Mouse (Mus musculus): Measurements from ENCODE around the gene Commd9. TPM values are rescaled to one million over a fixed set of nuclear protein-coding genes. Genes with fewer than 3 reads are reported as not detected.
A peak's percentile ranks its signal among the peaks of the same experiment; 100 is the strongest.

Commd9 gene
- 99.1 TPM in 2 replicates for polyA plus RNA-seq (2014; fragmentation: Nextera tagmentation; extraction: Ambion mirVana)

DNA sequence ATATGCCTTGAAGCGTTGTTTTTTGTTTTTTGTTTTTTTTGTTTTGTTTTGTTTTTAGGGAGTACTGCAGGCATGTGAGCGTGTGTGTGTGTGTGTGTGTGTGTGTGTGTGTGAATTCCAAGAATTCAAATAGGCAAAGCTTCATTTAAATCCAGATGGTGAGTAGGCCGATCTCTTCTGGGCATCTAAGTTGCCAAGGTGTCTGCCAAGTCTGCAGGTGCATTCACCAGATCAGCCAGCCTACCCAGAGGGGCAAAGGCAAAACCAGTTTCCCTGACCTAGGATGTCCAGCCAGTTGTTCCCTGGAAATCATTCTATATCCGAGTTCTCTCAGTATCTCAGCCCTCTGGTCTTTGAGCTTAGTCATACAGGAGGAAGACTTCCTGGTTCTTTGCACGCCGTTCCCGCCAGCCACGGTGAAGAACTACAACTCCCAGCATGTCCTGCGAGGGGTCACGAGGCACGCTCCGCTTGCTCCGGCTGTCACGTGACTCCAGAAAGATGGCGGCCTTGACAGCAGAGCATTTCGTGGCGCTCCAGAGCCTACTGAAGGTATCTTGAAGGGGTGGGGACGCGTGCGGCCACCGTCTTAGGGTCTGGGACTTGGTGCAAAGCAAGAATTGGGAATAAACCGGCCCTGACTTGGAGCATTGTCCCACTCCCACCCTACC is at the start of gene Commd9:
Commd9 (plus strand) TSS at position 480 of the 671 bp plus-strand sequence.
- 12% methylated on average over 22 of the region's 22 CpGs for WGBS
- H3K4me2 ChIP-seq (replicated peaks) = peak within 1 kb of the TSS; percentile 80
- no peaks in the 10 kb centered on the region; the same call in 1 of the 2 replicates for H3K27me3 ChIP-seq (ENCODE audit: control insufficient read depth, insufficient read depth, low read length)
- no peaks in the 10 kb centered on the region for H3K9me3 ChIP-seq (ENCODE audit: control insufficient read depth, low read length)
- no peaks in the 10 kb centered on the region for H3K36me3 ChIP-seq (replicated peaks; ENCODE audit: control insufficient read depth, insufficient read depth)
- H3K9ac ChIP-seq = peak within 1 kb of the TSS; percentile 86
- peak within 1 kb of the TSS; percentile 78 for H3K27ac ChIP-seq
- peaks cover 9% of the 10 kb centered on the region for H3K4me1 ChIP-seq (replicated peaks; ENCODE audit: control insufficient read depth, insufficient read depth, low read length)
- DNase-seq (ENCODE audit: low spot score) (peak; percentile 93), ATAC-seq (ENCODE audit: low FRiP score) (peak; percentile 96)
- peak within 1 kb of the TSS; percentile 77 for H3K4me3 ChIP-seq (replicated peaks; ENCODE audit: low read length)

DNA sequence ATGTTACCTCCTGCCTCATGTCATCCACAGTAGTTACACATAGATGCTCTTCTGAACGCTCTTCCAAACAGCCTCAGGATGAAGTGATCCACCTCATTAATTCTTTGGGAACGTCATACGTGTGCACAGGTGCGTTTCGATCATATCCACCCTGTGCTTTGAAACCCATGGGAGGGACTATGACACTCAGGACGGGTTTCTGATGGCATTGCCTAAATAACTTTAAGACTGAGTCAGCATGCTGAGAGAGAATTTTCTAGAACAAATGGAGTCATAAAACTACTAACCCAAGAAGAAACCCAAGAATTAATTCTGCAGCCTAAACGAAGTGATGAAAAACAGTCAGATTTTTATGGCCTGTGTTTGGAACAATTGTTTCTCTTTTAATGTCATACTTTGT is 43.3 kb upstream of the Commd9 start:
- H3K27me3 ChIP-seq (ENCODE audit: control insufficient read depth, insufficient read depth, low read length) = no peaks in the 10 kb centered on the region
- H3K4me1 ChIP-seq (replicated peaks; ENCODE audit: control insufficient read depth, insufficient read depth, low read length) = no peaks in the 10 kb centered on the region
- DNase-seq (ENCODE audit: low spot score) (no peak), ATAC-seq (ENCODE audit: low FRiP score) (no peak)
- 87% methylated on average over 7 of the region's 7 CpGs for WGBS
- H3K36me3 ChIP-seq (replicated peaks; ENCODE audit: control insufficient read depth, insufficient read depth) = no peaks in the 10 kb centered on the region
- H3K4me2 ChIP-seq (replicated peaks) = no peak overlapping the region
- H3K9me3 ChIP-seq (ENCODE audit: control insufficient read depth, low read length) = no peaks in the 10 kb centered on the region
- no peak overlapping the region for H3K27ac ChIP-seq
- H3K9ac ChIP-seq = no peak overlapping the region
- H3K4me3 ChIP-seq (replicated peaks; ENCODE audit: low read length) = no peak overlapping the region

DNA sequence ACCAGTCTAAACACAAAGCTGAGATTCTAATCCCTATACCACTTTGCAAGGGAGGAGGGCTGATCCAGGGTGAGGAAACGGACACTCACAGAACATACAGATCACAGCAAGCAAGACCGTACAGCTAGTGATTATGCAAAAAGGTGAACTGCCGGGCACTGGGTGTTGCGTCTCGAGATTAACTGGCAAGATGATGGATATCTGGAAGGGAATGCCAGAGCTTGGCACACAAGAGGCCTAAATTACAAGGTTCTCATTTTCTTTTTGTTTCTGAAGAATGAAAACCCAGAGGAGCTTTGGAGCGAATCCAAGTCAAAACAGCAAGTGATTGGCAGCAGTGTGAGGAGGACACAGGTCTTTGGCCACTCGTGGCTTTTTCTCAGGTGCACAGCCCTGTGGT is 31.3 kb upstream of the Commd9 start:
- no peak overlapping the region for H3K27ac ChIP-seq
- no peaks in the 10 kb centered on the region for H3K36me3 ChIP-seq (replicated peaks; ENCODE audit: control insufficient read depth, insufficient read depth)
- ATAC-seq (ENCODE audit: low FRiP score) (no peak), DNase-seq (ENCODE audit: low spot score) (no peak)
- H3K4me2 ChIP-seq (replicated peaks) = no peak overlapping the region
- H3K9me3 ChIP-seq (ENCODE audit: control insufficient read depth, low read length) = no peaks in the 10 kb centered on the region
- no peak overlapping the region for H3K4me3 ChIP-seq (replicated peaks; ENCODE audit: low read length)
- WGBS = 64% methylated on average over 7 of the region's 7 CpGs
- H3K9ac ChIP-seq = no peak overlapping the region; the same call in 1 of the 2 replicates
- no peaks in the 10 kb centered on the region for H3K27me3 ChIP-seq (ENCODE audit: control insufficient read depth, insufficient read depth, low read length)
- H3K4me1 ChIP-seq (replicated peaks; ENCODE audit: control insufficient read depth, insufficient read depth, low read length) = no peaks in the 10 kb centered on the region

DNA sequence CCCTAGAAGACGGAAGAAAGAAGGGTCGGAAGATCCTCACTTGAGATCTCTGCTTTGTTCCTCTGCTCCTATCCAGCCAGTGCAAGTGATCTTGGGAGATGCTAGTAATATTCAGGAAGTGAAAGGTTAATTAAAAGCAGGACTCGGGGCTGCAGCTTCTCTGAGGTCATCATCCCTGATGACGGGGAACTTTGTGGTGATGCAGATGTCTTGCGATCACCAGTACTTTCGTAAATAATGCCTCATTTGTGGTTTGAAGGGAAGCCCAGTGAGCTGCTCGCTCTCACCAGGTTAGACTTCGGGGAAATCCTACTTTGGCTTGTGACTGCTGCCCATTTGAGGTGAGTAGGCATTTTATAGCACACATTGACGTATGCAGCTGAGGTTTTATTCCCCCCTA is 29.9 kb upstream of the Commd9 start:
- Histone ChIP-seq H3K4me3 (replicated peaks; ENCODE audit: low read length) (no peak overlapping the region), H3K36me3 (replicated peaks; ENCODE audit: control insufficient read depth, insufficient read depth) (no peaks in the 10 kb centered on the region), H3K9me3 (ENCODE audit: control insufficient read depth, low read length) (no peaks in the 10 kb centered on the region), H3K27me3 (ENCODE audit: control insufficient read depth, insufficient read depth, low read length) (no peaks in the 10 kb centered on the region), H3K4me2 (replicated peaks) (no peak overlapping the region), H3K9ac (no peak overlapping the region), H3K27ac (no peak overlapping the region), H3K4me1 (replicated peaks; ENCODE audit: control insufficient read depth, insufficient read depth, low read length) (no peaks in the 10 kb centered on the region)
- DNase-seq (ENCODE audit: low spot score) (no peak), ATAC-seq (ENCODE audit: low FRiP score) (no peak)
- WGBS = 90% methylated on average over 9 of the region's 9 CpGs

DNA sequence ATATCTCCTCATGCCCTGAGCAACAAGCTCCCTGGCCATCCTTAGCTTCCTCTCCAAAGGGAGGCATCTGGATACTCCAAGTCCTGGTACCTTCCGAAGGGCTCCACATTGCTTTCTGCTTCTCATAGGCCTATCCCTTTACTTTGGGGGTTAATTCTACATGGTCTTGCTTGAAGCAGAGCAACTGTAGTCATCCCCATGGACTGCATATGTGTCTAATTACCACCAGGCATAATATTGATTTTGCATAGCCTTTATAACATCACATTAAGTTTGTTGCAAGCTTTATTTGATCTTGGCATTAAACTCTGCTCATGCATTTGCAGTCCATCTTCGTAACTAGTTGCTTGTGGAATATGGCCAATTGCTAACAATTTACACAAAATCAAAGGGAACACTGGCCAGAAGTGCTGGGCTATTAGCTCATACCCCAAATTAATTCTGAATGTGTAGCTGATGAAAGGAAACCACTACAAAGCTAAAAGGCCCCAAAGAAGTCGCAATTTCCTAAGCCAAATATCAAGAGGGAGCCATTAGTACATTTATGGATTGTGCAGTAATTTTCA is 25.0 kb upstream of the Commd9 start:
- H3K9me3 ChIP-seq (ENCODE audit: control insufficient read depth, low read length) = no peaks in the 10 kb centered on the region
- no peaks in the 10 kb centered on the region for H3K4me1 ChIP-seq (replicated peaks; ENCODE audit: control insufficient read depth, insufficient read depth, low read length)
- no peak overlapping the region for H3K9ac ChIP-seq
- ATAC-seq (ENCODE audit: low FRiP score) (no peak), DNase-seq (ENCODE audit: low spot score) (no peak)
- no peaks in the 10 kb centered on the region for H3K27me3 ChIP-seq (ENCODE audit: control insufficient read depth, insufficient read depth, low read length)
- H3K27ac ChIP-seq = no peak overlapping the region
- WGBS = 87% methylated on average over 3 of the region's 3 CpGs
- H3K4me3 ChIP-seq (replicated peaks; ENCODE audit: low read length) = no peak overlapping the region
- no peaks in the 10 kb centered on the region for H3K36me3 ChIP-seq (replicated peaks; ENCODE audit: control insufficient read depth, insufficient read depth)
- no peak overlapping the region for H3K4me2 ChIP-seq (replicated peaks)

DNA sequence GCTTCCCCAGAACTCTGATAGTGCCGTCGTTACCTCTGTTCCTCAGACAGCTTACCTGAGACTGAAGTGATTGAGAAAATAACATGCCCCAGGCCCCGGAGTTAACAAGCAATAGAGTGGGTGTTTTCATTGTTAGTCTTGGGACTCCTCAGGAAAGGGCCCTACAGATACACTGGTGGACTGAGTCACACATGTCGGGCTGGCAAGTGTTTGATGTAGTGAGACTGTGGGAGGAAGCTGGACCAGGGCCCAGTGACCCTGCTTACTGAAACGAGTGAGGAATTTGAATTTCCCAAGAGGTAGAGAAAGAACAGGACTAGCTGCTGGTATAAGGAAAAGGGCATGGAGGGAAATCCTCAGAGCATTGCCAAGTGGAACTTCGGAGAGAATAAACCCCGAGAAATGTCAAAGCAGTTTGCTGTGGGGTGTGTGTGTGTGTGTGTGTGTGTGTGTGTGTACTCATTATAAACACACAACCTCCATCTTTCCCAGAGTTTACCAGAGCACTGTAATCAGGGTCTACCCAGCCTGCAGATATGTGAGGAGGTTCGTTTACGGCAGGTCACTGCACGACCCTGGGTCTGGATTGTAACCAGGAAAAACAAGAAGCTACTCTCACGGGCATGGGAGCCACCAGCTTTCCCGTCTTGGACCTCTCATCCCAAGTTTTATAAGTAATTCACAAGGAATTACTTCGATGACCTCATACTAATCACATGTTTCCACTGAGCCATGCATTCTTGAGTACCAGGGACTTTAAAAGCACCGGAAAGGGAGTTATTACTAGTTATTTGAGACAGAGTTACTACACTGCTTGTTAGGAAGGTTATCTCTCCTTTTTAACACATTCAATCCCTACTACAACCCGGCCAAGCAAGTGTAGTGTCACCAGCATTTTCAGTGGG is 23.6 kb upstream of the Commd9 start:
- Histone ChIP-seq H3K9me3 (ENCODE audit: control insufficient read depth, low read length) (no peaks in the 10 kb centered on the region), H3K27me3 (ENCODE audit: control insufficient read depth, insufficient read depth, low read length) (no peaks in the 10 kb centered on the region), H3K4me3 (replicated peaks; ENCODE audit: low read length) (no peak overlapping the region), H3K36me3 (replicated peaks; ENCODE audit: control insufficient read depth, insufficient read depth) (no peaks in the 10 kb centered on the region), H3K4me2 (replicated peaks) (no peak overlapping the region), H3K9ac (no peak overlapping the region), H3K4me1 (replicated peaks; ENCODE audit: control insufficient read depth, insufficient read depth, low read length) (no peaks in the 10 kb centered on the region), H3K27ac (no peak overlapping the region)
- WGBS = 72% methylated on average over 15 of the region's 15 CpGs
- ATAC-seq (ENCODE audit: low FRiP score) (0 out of 2 replicates have a peak, but pooled peaks have one; percentile 40), DNase-seq (ENCODE audit: low spot score) (no peak)

DNA sequence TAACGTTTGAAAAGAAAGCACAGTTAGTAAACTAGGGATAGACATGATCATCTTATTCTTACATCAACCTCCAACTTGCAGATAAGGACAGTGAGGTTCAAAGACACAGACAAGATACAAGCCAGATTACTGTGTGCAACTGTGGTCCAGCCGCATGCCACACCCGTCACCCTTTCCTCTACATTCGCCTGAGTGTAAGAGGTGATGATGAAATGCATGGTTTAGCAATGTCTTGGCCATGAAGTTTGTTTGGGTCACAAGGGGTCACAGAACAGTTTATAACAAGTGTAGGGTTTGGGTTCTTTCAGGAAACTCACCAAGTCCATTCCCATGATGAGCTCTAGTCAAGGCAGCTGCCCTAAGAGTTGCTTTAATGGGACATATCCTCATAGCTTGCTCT is 17.4 kb upstream of the Commd9 start:
- WGBS = 94% methylated on average over 4 of the region's 4 CpGs
- Histone ChIP-seq H3K27me3 (ENCODE audit: control insufficient read depth, insufficient read depth, low read length) (no peaks in the 10 kb centered on the region), H3K9me3 (ENCODE audit: control insufficient read depth, low read length) (no peaks in the 10 kb centered on the region), H3K4me3 (replicated peaks; ENCODE audit: low read length) (no peak overlapping the region), H3K4me1 (replicated peaks; ENCODE audit: control insufficient read depth, insufficient read depth, low read length) (no peaks in the 10 kb centered on the region), H3K4me2 (replicated peaks) (no peak overlapping the region), H3K36me3 (replicated peaks; ENCODE audit: control insufficient read depth, insufficient read depth) (no peaks in the 10 kb centered on the region), H3K9ac (no peak overlapping the region), H3K27ac (no peak overlapping the region)
- DNase-seq (ENCODE audit: low spot score) = no peak
- ATAC-seq (ENCODE audit: low FRiP score) = no peak

DNA sequence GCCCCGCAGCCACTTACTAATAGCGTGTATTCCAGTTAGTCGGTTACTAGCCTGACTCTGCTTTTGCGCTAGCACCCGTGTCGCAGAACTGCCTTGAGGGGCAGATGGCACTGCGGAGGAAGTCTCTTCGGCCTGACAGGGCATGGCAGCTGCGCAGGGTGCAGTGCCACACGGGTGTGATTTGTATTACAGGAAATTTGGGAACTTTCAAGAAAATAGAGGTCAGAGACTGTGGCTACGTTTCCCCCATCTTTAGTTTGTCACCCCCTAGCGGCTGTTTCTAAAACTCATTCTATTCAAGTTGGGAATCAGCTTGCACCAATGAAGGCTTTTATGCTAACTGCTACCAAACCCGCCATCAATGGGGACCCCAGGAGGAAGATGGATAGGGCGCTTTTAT is 14.9 kb upstream of the Commd9 start:
- ATAC-seq (ENCODE audit: low FRiP score) (no peak), DNase-seq (ENCODE audit: low spot score) (no peak)
- no peaks in the 10 kb centered on the region for H3K4me1 ChIP-seq (replicated peaks; ENCODE audit: control insufficient read depth, insufficient read depth, low read length)
- WGBS = 34% methylated on average over 14 of the region's 14 CpGs
- no peak overlapping the region for H3K9ac ChIP-seq
- H3K4me3 ChIP-seq (replicated peaks; ENCODE audit: low read length) = no peak overlapping the region
- no peaks in the 10 kb centered on the region for H3K9me3 ChIP-seq (ENCODE audit: control insufficient read depth, low read length)
- no peak overlapping the region for H3K27ac ChIP-seq
- H3K4me2 ChIP-seq (replicated peaks) = peak overlapping the region; percentile 38; the same call in 1 of the 2 replicates
- no peaks in the 10 kb centered on the region for H3K27me3 ChIP-seq (ENCODE audit: control insufficient read depth, insufficient read depth, low read length)
- no peaks in the 10 kb centered on the region for H3K36me3 ChIP-seq (replicated peaks; ENCODE audit: control insufficient read depth, insufficient read depth)

DNA sequence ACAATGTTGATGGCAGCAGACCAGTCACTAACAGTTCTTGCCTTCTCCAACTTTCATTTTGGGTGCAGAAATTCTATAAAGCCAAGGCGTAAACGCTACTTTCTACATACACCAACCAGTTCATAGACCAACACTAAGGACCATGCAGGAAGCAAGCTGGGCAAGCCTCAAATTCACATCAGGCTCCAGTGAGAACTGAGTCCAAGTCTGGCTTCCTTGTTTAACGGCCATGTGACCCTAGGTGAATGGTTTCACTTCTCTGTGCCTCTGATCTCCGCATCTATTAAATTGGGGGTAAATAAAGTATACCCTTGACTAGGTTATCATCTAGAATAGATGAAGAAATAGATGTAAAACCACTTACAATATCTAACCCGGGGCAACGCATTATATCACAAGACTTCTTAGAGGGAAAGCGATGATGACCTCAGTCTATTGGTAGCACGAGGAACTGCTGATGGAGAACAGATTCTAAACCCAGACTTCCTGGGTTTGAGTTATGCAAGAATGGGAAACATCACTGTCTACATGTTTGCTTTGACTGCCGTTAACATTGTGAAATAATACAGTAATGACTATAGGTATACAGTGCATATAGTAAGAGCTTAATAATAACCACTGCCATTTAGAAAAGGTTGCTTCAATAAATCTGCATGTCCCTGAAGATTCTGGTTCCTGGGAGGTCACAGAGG is 4.4 kb upstream of the Commd9 start:
- H3K27ac ChIP-seq = no peak overlapping the region
- 89% methylated on average over 9 of the region's 9 CpGs for WGBS
- H3K4me1 ChIP-seq (replicated peaks; ENCODE audit: control insufficient read depth, insufficient read depth, low read length) = peaks cover 3% of the 10 kb centered on the region
- no peak overlapping the region for H3K4me3 ChIP-seq (replicated peaks; ENCODE audit: low read length)
- H3K27me3 ChIP-seq (ENCODE audit: control insufficient read depth, insufficient read depth, low read length) = no peaks in the 10 kb centered on the region; the same call in 1 of the 2 replicates
- ATAC-seq (ENCODE audit: low FRiP score) = no peak
- H3K9ac ChIP-seq = no peak overlapping the region
- H3K4me2 ChIP-seq (replicated peaks) = no peak overlapping the region
- H3K9me3 ChIP-seq (ENCODE audit: control insufficient read depth, low read length) = no peaks in the 10 kb centered on the region
- H3K36me3 ChIP-seq (replicated peaks; ENCODE audit: control insufficient read depth, insufficient read depth) = no peaks in the 10 kb centered on the region
- DNase-seq (ENCODE audit: low spot score) = no peak

Measured in hindbrain, embryonic 14.5 days (tissue).